Mouse (Mus musculus) kidney, postnatal 36 days (tissue): ENCODE measurements at regions not wholly inside any gene's neighbourhood (a gene's known extent, or its start where the extent isn't known, plus 50 kb on each side); places are given as distances from the start of the nearest gene placed in this dataset.

ENCODE experiments used
- DNase-seq, 2 experiments: peaks; one replicate each; pipeline ENCODE4 v3.0.0; 2021 to 2022; ENCODE audit warnings: mixed read lengths in 2 of 2

DNA sequence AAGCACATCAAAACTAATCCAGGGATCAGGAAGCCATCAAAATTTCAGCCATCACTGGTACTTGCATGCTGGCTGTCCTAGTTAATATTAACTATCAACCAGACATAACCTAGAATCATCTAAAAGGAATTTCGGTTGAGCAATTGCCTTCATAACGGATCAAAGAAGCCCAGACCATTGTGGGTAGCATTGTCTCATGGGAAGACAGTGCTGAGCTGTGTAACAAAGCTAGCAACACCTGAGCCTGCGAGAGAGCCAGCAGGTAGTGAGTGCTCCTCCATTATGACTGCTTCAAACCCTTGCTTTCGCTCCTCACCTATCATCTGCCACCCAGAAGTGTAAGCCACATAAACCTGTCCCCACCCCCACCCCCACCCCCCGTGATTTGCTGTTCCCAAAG is 169.6 kb upstream of the Fat1 start:
- no peak for DNase-seq

DNA sequence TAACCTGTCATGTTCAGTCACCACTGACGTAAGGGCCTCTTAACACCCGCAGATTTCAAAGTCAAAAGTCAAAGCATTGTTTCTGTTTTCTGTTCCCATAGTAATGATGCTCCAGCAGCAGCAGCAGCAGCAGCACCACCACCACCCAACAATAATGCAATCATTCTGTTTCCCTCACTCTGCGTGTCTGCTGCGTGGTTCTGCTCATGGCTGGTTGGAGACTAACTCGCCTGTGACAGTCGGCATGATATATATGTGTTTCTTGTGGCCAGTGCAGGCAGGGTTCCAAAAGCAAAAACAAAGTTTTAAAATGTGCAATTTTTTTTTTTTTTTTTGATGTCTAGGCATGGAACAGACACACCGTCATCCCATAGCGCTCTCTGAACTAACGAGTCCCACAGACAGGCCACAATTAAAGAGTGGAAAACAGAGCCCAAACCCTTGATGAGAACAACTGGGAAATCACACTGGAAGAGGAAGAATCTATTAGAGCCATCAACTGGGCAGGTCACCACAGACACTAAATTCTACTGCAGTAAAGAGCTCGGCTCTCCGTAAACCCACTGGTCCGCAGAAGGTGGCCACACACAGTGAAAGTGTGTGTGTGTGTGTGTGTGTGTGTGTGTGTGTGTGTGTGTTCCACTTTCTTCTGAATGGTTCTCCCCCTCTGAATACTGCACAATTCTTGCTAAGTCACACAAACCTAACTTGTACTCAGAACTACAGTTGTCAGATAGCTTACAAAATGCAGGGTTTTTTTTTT is 169.0 kb upstream of the Fat1 start:
- no peak for DNase-seq

DNA sequence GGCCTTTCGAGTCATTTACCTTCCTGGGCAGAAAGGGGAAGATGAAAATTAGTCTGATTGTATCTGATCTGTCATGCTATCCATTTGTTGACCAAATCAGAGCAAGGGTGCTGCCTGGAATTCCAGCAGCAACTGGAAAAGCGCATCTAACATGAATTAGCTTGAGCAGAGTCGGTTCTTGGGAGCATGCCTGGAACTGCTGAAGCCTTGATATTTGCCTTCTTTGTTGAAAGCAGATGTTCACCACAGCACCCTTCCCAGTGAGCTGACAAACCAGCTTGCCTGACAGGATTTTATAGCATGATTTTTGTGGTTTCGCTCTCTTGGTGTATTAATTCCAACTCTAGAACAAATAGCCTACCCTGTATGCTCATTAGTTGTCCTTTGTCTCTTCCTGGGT is 168.0 kb upstream of the Fat1 start:
- no peak for DNase-seq

DNA sequence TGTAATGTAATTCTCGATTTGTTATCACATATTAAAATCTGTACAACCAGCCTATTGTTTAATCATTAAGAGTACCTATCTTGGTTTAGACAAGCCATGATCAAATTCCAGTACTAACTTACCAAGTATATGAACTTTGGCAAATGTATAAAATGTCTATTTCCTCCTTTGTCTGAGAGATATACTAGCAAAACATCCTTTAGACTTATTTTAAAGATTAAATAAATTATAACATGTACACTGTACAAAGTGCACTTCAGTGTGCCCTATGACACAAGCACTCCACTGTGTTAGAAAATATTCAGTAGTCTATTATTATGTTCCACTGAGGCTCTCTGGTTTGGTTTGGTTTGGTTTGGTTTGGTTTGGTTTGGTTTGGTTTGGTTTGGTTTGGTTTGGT is 156.0 kb upstream of the Fat1 start:
- no peak for DNase-seq

DNA sequence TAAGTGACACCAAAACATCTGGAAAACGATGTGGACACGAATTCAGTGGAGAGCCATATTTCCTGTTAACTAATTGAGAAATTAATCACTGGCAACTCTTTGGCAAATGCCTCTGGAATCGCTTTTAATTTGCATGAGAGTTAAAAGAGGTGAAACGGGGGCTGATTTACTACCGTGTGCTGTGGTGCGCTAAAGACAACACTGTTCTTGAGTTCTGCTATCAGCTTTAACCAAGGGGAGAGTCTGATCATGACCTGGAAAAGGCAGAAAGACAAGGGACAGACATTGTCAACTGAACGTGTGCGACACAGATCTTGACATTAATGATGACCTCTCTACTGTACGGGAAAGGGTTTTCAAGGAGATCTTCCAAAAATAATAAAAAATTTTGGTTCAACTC is 152.8 kb upstream of the Fat1 start:
- DNase-seq = no peak

DNA sequence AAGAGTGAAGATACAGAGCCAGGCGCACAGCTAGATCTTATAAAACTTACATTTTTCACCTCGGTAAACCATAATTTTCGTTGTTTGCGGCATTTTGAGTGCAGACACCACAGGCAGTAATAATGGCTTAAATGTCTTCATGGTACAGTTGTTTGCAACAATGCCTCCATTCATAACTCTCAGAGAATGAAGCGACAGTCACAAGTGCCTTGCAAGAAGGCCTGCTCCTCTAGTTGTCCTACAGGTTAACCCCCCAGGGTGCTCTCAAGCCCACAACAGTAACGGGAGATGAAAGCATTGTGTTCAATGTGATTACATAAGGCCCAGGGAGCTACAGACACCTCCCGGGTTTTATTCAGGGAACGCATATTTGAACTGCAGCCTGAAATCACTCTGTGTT is 150.1 kb upstream of the Fat1 start:
- no peak for DNase-seq

DNA sequence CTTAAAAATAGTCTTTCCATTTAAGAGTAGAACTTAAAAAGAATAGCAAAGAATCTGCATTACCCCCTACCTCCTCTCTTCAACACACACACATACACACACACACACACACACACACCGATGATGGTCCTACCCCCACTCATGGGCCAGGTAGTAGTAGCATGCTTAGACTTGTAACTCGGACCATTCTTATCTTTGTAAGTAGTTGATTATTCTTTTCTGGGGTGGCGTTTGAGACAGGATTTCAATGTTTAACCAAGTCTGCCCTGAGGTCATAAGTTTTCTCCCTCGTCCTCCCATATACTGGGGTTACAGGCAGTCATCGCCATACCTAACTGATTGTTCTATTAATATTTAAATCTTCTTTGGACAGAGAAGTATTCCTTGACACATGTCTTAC is 148.5 kb upstream of the Fat1 start:
- DNase-seq = no peak

DNA sequence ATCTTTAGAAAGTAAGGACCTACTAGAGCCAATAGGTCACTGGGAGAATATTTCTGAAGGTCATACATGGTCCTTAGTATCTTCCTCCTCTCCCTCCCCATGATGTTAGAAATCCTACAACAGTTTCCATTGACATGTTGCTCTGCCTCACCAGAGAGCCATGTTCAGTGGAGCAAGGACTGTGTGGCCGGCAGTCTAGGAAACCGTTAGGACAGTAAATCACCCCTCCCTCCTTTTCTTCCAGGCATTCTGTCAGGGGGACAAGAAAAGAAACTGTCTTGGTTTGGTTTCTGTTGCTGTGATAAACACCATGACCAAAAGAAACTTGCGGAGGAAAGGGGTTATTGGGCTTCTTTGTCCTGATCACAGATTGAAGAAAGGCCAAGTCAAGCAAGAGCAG is 147.0 kb upstream of the Fat1 start:
- DNase-seq = no peak

DNA sequence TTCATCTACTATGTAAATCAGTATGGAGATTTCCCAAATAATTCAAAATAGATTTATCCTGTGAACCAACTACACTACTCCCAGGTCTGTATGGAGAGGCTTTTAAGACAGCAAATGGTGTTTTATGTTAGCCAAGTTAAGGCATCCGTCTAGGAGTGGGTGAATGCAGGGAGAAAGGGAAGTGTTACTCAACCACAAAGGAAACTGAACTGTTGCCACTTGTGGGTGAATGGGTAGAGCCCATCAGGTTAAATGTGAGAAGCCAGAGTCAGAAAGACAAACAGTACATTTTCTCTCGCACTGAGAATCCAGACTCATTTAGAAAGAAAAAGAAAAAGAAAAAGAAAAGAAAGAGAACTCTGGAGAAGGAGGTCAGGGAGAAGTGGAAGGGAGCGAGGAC is 135.7 kb upstream of the Fat1 start:
- DNase-seq = no peak

DNA sequence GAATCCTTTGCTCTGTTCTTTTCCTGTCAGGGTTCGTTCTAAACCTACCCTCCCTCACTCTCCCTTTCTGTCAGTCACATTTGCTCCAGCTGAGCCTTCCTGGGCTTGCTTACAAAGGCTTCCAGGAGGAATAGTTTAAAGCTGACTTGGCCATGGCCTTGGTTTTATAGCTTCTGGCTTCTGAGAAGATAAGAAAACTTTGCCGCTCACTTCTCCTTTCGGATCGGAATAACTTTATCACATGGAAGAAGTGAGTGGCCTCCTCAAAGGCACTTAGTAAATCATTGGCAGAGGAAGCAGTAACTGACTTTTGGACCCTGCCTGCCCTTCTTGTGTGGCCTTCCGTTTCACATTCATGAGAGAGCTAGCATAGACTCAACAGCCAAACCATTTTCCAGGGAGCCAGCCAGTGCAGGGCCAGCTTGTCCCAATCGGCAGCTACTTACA is 134.4 kb upstream of the Fat1 start:
- peak; percentile 75 to 88 for DNase-seq

DNA sequence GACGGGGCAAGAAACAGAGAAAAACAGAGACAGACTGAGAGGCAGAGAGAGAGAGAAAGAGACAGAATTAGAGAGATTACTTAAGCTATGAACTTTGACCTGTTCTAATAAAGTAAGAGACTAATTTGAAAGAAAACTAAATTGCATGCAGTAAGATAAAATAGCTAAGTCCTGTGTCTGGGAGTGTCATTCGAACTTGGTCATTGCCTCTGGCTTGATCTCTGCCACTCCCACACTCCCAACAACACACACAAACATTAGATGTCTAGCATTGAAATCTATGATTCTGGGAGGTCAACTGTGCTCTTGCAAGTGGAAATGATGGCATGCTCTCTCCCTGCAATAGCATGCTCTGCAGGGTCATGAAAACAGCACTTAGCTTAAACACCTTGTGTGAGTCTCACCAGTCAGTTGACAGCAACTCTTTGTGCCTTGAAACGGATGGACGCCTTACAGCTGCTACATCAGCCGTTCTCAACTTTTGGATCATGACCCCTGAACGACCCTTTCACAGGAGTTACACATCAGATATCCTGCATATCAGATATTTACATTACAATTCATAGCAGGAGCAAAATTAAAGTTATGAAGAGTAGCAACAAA is 133.5 kb upstream of the Fat1 start:
- peak; percentile 12 to 55 for DNase-seq

DNA sequence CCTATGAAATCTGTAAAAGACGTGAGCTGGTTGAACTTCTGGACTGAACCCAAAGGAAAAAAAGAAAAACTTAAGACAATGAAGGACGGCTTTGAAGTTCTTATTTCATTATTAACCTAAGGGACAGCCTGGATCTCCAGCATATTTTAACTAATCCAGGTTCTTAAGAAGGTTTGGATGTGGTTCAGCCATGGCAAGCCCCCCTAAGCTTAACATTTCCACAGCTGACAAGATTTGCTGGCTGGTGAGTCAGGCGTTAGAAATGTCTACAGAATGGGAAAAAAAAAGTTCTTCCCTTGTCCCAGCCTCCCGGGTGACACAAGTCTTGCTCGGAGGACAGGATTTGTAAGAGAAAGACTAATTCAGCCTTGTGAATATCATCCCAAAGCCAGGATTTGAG is 132.9 kb upstream of the Fat1 start:
- DNase-seq = no peak

DNA sequence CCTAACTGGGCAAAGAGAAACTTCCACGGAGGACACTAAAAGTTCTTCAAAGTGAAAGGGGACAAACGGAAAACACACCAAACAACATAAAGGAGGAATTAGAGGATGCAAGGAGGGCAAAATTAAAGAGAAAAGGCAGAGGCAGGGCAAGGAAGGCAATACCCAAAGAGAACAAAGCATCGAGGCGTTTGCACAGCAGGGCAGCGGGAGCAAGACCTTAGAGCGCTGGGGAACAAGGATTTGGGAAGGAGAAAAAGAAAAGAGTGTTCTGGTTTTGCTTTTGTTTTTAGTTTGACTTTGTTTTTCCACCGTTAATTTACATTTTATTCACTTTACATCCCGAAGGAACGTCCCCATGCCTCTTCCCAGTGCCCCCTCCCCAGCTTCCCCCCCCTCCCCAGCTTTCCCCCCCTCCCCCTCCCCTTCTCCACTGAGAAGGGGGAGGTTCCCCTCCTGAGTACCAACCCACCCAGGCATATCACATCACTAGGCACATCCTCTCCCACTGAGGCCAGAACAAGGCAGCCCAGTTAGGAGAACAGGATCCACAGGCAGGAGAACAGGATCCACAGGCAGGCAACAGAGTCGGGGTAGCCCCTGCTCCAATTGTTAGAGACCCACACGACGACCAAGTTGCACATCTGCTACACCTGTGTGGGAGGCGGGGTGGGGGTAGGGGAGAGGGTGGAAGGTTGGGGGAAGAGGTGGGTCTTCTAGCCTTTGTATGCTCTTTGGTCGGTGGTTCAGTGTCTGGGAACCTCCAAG is 130.7 kb upstream of the Fat1 start:
- DNase-seq = no peak

DNA sequence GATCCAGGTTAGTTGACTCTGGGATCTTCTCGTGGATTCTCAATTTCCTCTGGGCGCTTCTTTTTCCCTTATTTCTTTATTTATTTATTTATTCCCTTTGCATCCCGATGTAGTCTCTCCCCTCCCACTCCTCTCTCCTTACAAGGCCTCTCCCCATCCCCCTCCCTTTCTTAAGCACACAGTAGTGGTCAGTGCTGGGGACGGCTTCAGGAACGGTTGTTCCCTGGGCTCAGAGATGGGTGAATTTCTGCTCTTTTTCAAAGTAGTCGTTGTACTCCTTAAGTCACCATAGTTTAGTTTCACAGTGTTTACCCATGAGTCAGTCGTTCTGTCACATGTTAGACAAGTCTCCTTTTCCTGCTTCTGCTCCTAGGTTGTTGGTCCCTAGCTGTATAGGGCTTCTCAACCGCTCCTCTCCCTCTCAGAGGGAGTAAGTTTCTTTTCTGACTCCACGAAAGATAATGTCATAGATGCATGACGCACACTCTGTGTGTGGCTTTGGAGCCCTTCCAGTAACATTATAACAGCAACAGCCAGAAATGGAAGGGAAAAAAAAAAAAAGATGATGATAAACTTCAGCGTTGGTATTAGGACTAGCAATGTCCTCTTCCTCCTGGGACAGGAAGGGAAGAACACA is 129.9 kb upstream of the Fat1 start:
- no peak for DNase-seq

DNA sequence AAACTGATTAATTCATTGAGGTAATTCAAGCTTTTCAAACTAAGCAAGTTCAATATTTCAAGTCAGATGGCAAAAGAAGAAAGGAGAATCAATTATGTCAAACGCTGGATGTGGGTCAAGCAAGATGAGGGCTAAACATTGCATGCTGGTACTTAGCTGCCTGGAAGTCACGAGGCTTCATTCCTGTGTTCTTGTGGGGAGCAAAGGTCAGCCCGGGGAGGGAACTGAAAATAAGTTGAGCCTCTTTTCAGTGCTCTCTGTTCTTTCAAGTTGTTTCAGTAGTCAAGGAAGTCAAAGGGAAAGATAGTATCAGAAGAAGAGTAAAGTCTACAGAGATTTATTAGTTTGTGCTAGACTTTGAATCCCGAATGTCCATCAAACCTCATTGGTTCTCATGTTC is 122.9 kb upstream of the Fat1 start:
- peak; percentile 72 to 73 for DNase-seq

DNA sequence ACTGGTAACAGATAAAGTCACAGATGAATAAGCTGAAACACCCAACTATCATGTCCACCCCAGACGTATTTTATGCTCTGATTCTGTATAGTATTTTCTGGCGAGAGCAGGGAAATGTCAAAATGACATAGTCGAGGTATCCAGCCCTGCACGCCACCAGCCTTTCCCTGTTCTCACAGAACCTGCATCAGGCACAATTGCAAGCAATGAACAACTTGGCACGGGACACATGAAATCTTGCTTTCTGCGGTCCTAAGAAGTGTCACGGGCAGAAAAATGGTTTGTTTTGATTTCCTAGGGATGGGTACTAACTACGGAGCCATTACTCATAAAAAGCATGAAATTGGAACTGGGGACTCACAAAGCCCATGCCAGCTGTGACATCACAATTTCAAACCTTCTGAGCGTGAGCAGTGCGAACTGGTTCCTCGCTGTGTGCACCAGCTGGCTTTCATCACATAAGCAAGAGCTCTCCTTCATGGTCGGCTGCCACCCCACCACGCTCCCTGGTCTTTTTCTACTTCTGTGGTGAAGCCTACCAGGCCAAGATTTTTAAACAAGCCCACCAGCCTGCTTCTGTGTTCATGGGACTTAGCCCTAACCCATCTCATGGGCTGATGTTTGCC is 117.6 kb upstream of the Fat1 start:
- no peak for DNase-seq

DNA sequence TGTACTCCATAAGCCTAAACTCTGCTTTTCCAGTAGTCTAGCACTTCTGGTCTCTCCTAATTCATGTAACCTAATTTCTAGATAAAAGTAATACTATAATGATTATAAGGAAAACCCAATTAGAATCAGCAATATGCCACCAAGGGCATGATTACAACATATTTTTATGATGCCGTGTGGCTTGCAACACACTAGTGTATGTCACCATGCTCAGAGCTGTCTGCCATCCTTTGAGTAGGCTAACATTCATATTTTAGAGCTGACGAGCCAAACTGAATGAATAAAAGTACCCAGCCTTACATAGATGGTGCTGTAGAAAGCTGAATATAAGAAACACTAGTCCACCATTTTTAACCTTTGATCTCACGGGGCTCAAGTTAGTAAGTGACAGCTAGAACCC is 116.0 kb upstream of the Fat1 start:
- DNase-seq = no peak

DNA sequence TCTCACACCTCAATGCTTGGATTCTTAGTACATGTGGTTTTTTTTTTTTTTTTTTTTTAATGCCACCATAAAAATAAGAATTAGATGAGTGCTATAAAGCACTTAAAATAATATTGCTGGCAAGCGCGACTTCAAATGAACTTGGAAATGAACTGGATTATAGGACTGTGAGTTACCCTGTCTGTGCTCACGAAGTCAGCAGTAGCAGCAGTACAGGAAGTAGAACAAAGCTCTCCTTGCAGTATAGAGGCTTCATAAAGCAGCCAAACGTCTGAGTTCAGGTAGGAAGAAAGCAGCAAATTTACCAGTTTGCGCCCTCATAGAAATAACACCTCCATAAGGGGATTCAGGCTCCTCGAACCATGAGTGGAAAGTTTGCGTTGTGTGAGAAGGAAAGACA is 115.6 kb upstream of the Fat1 start:
- DNase-seq = no peak

DNA sequence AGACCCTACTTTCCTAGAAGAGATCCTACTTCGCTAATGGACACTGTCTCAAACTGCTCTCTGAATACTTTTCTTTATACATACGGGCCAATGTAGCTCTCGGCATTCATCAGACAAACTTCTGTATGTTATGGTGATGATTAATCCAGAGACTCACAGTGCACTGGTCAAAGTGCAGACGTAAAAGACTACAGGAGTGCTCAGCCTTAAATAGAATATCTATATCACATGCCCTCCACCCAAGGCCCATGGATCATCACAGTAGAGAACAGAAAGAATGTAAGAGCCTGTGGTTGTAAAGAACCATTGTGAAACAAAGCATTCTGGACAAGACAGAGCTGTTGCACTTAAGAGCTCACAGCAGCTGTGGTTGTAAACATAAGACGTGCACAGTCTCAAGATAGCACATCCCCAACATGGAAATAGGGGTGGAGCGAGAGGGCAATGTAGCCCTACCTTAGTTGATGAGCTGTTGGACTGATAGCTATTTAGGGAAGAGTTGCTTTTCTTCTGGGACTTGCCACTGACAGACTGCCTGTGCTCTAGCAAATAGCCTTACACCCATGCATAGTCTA is 110.0 kb upstream of the Fat1 start:
- no peak for DNase-seq

DNA sequence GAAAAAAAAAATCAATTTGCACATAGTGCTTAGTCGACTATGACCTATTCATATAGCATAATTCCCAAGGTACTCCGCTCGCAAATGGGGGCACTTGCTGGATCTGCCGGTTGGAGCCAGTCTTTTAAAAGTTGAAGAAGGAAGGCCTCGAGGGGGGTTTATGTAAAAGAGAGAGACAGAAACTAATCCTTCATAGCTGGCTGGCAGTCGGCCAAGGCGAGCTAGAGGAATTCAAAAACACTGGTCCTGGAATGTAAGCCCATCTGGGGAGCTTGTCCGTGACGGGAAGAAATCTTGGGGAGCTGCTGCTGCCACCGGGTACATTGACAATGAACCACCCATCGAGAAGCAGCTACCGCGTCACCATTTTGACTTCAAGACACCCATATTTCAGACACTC is 108.3 kb upstream of the Fat1 start:
- peak; percentile 63 to 77 for DNase-seq

DNA sequence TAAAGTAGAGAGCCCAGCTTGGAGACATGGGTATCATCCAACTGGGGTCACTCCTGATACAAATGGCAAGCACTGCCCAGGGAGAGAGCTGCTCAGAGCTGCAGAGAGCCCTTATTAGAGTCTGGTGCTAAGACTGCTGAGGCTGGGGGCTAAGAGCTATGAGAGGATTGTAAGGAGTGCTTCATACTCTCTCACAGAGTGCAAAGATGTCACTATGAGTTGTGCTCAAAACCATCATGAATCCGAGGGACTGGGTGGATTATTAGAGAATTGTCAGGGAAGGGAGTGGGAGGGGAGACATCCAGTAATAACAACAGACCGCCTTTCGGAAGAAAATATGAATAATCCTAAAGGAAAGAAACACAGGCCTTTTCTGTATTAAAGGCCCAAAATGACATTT is 107.2 kb upstream of the Fat1 start:
- DNase-seq = no peak

DNA sequence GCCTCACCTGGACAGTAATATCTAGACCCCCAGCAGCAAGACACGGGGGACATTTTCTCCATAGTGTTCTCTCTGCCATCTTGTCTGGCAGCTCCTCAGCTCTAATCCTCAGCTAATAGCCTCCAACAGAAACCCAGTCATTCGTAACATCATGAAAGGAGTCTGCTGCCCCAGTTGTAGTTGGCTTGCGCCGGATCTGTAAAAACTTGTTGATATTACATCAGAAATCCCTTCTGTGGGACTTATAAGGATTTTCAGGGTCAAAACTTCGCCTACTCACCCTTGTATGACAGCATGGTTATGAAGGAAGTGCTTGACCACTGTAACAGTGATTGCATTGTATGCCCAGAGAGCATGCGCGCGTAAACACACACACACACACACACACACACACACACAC is 96.8 kb upstream of the Fat1 start:
- no peak for DNase-seq
